Mouse (Mus musculus): ENCODE measurements around the gene Exoc3.

GRCm38 (mm10) chr13:74127571-74127970 lies 81.0 kb downstream of the Exoc3 start:
- no peak for TF ChIP-seq CTCF (IDR thresholded peaks at IDR 0.05; ENCODE audit: borderline replicate concordance, control insufficient read depth, extremely low read depth, insufficient read depth, low read length, poor library complexity)
- TF ChIP-seq POLR2A (IDR thresholded peaks at IDR 0.05; ENCODE audit: control insufficient read depth, extremely low read depth, insufficient read depth, low read length, poor library complexity): no peak
